Mouse (Mus musculus) cerebellum, adult 18-20 months (tissue): ENCODE measurements at regions not wholly inside any gene's neighbourhood (a gene's known extent, or its start where the extent isn't known, plus 50 kb on each side); places are given as distances from the start of the nearest gene placed in this dataset.
A peak's percentile ranks its signal among the peaks of the same experiment; 100 is the strongest.

ENCODE experiments used
- DNase-seq, 2 experiments: peaks; one replicate each; pipeline ENCODE4 v3.0.0; 2021

DNA sequence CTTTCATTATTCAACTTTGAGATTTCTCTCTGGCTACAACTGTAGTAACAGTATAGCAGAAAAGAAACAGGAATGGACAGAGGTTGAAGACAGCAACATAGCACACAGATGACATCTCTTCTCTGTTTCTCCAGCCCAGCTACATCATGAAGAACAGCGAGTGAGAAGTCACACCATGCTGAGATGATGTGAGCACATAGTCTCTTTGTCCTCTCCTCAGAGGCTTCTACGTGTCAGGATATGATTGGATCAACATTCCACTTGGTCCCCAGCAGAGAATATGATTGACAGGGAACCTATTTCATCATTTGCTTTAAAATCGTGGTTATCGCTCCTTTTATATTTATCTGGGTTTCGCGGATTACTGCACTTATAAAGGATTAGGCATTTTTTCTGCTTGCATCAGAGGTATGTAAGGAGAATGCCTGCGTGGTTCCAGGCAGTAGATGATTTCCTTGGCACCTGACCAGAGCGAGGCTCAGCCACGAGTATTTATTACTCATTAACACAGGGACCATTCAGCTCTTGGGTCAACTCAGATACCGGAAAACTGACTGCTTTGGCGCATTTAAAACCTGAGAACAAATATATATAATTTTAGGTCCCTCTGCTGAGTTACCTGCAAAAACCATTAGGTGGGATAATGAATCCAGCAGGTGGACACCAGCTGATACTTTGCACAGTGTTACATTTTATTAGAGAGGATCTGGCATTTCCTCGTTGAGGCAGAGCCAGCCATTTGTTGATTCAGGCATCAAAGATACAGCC lies 237.9 kb upstream of the Gm5148 start:
- DNase-seq: no peak

DNA sequence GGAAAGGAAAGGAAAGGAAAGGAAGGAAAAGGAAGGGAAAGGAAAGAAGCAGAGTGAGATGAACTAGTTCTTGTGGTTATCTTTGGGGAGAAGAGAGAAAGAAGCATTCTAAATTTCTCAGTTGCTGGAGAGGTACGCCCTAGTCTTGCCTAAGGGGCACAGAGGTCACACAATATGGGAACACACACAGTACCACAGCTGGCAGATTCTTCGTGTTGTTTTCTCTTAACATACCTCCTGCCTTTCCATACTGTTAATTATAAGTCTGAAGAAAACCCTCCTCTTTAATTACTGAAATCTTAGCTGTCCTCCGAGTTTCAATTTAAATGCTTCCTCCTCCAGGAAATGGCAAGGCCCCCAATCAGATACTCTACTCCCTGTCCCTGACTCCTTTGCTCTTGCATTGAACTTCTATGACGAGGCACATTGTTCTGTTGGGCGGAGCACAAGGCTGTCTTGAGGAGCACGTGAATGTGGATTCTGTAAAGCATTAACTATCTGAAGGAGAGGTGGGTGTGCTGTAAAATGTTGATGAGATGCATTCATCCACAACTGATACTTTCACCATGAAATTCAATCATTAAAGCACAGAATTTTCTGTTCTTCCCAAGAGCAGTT lies 234.2 kb upstream of the Gm5148 start:
- DNase-seq: no peak

- no peak for DNase-seq
These were observed 232.3 kb upstream of the Gm5148 start for GRCm38 (mm10) chr3:37956543-37956942.

GRCm38 (mm10) chr3:37952891-37953290 lies 228.6 kb upstream of the Gm5148 start:
- peak; percentile 29 to 45 for DNase-seq

GRCm38 (mm10) chr3:37952251-37952650 lies 228.0 kb upstream of the Gm5148 start:
- no peak for DNase-seq

GRCm38 (mm10) chr3:37943661-37944060 lies 219.4 kb upstream of the Gm5148 start:
- DNase-seq: no peak

DNA sequence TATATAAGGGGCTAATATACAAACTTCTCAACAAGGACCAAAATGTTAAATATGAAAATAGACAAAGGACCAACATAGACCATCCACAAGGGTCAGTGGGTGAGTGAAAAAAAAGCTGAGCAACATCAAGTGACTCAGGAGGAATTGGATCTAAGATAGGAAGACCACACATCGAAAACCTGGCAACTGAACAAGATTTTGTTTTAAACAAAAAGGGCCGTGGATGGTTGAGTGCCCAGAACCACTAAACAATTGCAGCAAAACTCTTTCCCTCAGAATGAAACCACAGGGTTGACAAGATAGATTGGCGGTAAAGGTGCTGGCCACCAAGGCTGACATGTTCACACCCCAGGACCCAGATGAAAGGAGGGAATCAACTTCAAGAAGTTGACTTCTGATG lies 215.7 kb upstream of the Gm5148 start:
- DNase-seq: no peak

GRCm38 (mm10) chr3:37938870-37939269 lies 214.6 kb upstream of the Gm5148 start:
- no peak for DNase-seq

DNA sequence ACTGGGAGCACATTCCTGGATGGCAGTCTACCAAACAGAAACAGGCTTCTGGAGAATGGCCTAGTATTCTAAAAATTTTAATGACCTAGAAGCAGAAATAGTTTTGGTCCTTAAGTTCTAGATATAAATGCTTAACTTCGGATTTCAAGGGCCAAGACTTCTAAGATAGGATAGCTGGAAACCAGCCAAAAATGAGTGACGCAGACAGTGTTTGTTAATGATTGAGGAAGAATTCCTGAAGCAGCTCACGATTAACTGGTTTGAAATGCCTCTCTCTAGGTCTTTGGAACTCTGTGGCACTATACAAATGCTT lies 213.9 kb upstream of the Gm5148 start:
- no peak for DNase-seq

GRCm38 (mm10) chr3:37937381-37938283 lies 213.3 kb upstream of the Gm5148 start:
- no peak for DNase-seq

- no peak for DNase-seq
These were observed 212.1 kb upstream of the Gm5148 start for GRCm38 (mm10) chr3:37936251-37936931.

DNA sequence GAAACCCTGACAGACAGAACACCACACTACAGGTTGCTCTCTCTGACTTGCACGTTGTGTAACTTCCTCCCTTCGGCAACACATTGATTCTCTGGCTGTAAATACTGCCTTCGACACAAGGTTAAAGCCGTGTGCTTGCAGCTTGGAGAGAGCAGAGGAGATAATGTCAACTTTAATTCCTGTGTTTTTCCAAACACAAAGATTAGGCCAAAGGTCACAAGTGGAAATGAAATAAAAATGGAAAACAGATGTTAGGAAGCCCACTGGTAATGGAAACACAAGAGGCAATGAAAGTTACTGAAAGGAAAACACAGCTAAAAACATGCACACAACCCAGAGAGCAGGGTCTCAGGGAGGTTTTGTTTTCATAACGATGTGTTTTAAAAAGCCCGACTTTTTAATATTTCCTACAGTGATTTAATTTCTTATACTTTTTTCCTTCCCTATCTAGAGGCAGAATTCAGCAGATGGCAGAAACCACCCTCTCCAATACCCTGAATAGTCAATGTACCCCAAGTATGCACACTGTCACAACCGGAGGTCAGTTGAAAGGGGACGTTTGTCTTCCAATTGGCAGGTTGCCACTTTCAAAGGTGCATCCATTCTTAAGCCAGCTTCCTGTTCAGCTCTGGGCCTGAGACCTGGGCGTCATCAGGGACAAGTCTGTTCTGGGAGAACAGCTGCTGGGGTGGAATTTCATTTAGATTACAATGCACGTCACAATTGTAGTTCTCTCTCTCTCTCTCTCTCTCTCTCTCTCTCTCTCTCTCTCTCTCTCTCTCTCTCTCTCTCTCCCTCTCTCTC lies 210.8 kb upstream of the Gm5148 start:
- no peak for DNase-seq

DNA sequence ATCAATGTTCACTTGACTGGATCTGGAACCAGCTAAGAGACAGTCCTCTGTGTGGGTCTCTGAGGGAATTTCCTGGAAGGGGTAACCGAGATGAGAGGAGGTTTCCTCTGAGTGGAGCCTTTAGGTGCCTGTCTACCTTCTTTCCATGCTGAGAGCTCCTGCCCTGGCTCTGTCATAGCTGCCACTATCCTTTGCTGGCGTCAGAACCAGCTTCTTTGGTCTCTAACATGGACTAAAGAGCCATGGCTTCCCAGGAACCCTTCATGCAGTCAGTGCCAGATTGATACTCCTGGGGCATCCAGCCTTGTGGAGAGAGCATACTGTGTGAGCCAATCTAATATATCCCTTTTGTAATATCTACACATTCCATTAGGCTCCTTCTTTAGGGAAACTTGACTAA lies 209.9 kb upstream of the Gm5148 start:
- no peak for DNase-seq

DNA sequence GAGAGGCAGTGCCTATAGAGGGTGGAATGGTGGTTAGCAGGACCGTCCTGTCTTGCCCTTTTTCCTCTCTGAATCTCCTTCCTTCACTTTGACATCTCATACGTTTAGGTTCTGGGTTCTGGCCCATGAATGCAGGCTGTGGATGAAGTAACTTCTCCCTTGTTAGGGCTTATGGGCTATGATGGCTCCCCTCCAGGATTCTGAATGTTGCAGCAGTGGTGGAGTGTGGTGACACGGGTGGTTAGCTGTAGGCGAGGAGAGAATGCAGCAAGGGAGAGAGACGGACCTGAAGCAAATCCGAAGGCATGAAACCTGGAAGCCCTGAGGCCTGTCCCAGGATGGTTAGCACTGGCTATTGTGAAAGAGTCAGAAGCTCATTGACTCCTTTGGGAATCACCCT lies 204.4 kb upstream of the Gm5148 start:
- DNase-seq: no peak

GRCm38 (mm10) chr3:37919450-37920156 lies 195.3 kb upstream of the Gm5148 start:
- DNase-seq: no peak

GRCm38 (mm10) chr3:37916786-37917479 lies 192.6 kb upstream of the Gm5148 start:
- DNase-seq: no peak

DNA sequence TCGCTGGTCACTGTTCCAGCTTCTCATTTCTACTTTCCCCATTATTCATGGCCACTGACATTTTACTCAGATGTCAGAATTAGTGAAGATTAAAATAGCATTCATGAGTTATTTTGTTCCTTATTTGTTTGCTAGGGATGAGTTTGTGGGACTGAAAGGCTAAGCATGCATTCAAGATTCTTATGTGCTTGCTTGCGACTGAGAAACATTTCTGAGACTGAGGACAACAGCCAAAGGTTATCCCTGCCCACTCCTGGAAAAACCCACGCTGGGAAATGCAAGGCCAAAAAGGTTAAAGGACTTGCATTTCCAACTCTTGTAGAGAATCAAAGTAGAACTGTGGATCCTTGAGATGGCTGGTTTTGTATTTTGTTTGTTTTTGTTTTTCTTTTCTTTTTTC lies 192.0 kb upstream of the Gm5148 start:
- DNase-seq: no peak

GRCm38 (mm10) chr3:37915673-37916072 lies 191.4 kb upstream of the Gm5148 start:
- DNase-seq: no peak

DNA sequence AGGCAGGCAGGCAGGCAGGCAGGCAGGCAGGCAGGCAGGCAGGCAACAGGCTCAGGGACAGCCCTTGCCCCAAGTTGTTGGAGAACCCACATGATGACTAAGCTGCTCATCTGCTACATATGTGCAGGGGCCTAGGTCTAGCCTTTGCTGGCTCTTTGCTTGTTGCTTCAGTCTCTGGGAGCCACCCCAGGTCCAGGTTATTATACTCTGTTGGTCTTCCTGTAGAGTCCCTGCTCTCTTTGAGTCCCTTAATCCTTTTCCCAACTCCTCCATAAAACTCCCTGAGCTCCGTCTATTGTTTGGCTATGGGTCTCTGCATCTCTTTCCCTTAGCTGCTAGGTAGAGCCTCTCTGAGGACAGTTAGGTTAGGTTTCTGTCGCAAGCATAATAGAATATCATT lies 189.8 kb upstream of the Gm5148 start:
- DNase-seq: no peak

- DNase-seq: no peak
These were observed 185.5 kb upstream of the Gm5148 start for GRCm38 (mm10) chr3:37909821-37910220.

GRCm38 (mm10) chr3:37909008-37909407 lies 184.7 kb upstream of the Gm5148 start:
- no peak for DNase-seq
